Mouse (Mus musculus): Measurements from ENCODE around the gene Irgc1. TPM values are rescaled to one million over a fixed set of nuclear protein-coding genes. Genes with fewer than 3 reads are reported as not detected.

The Irgc1 gene
- total RNA-seq, 2 experiments from 2014 or later, result 0.66 to 0.74 TPM

DNA sequence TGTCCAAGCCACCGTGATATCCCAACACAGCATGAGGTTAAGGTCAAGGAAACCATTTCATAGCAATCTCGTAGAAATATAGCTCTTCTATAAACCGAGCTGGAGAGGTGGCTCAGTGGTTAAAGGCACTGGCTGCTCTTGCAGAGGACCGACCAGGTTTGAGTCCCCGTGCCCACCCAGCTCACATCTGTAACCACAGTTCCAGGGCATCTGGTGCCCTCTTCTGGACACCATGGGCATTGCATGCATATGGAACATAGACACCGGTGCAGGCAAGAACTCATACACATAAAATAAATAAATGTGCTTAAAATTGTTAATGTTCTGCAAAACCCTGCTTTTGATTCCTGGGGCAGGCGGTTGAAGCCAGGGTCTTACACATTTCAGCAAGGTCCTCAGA, 20.8 kb upstream of the Irgc1 start:
- ATAC-seq (ENCODE audit: poor library complexity, severe bottlenecking), result peak; percentile 41; the same call in 1 of the 2 replicates

- no peak for ATAC-seq (ENCODE audit: poor library complexity, severe bottlenecking)
These were observed 20.3 kb upstream of the Irgc1 start for GRCm38 (mm10) chr7:24472442-24472841.

DNA sequence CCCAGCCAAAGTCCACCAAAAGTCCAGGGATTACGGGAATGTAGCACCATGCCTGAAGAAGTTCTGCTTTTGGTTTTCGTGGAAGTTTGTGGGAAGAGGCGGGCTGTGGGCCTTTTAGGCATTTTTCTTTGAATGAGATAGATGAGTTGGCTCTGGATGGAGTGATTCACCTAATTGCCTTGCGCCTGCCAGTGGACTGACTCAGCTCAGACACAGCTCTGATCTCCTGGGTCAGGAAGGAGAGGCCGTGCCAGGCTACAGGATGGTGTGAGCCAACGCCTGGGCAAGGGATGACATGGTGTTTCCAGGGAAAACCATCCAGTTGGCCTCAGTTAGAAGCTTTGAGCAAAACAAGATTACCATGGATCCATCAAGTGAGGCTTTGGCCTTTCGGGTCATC, 18.3 kb upstream of the Irgc1 start:
- ATAC-seq (ENCODE audit: poor library complexity, severe bottlenecking), result no peak

GRCm38 (mm10) chr7:24469126-24469525, 17.0 kb upstream of the Irgc1 start:
- no peak for ATAC-seq (ENCODE audit: poor library complexity, severe bottlenecking)

DNA sequence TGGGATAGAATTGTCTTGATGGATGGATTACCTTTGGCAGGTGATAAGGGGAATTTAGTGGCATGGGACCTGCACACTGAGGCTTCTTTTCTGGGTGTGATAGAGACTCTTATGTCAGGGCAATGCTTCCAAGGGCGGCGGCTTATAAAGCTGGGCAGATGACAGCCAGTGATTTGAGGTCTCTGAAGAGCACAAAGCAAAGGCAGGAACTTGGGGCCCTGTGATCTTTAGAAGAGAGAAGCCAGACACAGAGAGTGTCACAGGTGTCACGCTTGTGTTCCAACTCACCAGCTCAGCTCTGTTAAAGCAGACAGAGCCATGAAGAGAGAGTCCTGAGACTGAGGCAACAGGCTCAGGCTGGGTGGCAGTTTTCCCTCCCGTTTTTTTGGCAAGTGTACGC, 15.8 kb upstream of the Irgc1 start:
- no peak for ATAC-seq (ENCODE audit: poor library complexity, severe bottlenecking)

GRCm38 (mm10) chr7:24466835-24467234, 14.7 kb upstream of the Irgc1 start:
- peak; percentile 39 for ATAC-seq (ENCODE audit: poor library complexity, severe bottlenecking)

DNA sequence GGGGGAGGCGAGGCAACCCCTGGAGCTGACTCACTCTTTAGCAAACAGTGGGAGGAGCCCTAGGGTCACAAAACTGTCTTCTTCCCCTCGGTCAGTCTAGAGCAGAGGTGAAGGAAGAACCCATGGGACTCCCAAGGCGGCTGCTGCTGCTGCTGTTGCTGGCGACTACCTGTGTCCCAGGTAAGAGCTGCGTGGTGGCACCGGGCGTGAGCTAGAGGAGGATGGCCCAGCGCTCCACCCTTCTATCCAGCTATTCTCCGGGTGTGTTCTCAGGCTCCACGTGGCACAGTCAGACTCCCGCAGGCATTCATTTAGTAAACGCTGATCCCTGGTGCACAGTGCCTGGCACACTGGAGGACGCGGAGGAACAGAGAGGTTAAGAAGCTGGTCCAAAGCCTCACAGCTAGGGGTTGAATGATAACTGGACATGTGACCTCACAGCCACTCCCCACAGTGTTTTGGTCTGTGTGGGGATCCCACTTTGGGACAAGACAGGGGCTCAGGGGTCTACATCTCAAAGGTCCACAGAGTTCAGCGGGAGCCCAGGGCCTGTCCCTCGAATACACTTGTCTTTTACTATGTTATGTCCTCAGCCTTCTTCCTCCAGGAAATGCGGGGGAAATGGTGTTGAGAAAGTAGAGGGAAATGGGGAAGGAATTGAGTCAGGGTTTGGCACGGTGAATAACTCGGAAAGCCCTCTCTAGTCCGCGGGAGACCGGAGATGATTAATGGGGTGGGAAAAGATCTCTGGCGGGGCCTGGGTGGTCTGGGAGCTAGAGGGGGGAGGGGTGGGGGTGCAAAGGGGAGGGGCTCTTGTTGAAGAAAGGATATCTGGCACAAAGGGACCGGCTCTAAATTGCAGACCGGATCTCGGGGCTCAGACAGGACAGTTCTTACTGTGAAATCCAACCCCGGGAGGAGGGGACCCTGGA, 10.6 kb upstream of the Irgc1 start, which contains the start of gene Plaur:
TSS of gene Plaur (plus strand) at position 97 of the 932 bp plus-strand sequence.
- peak; percentile 62 for ATAC-seq (ENCODE audit: poor library complexity, severe bottlenecking)

DNA sequence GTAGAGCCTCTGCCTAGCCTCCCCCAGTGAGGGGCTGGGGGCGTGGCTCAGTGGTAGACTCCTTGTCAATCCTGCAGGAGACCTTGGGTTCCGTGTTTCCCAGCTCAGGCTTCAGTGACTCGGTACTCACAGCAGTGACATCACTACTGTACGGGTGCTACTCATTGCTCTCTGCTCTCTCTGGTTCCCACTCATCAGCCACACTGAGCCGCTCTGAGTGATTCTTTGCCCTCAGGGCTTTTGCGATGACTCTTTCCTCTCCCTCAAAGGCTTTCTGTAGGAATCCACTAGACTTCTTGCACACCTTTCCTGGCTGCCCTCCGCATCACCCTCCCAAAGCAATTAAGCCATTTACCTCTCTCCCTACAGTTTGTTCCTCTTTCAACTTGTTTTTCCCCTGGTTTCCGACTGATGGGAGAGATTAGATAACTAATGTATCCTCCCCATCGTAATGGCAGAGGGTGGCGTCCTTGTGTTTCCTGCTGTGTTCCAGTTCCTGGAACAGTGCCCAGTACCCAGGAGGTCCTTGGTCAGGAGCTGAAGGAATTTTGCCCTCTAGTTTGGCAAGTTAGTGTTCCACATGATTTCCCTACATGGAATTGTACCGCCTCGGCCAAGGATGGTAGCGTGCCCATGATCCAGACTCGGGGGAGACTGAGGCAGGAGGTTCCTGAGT, 9.4 kb upstream of the Irgc1 start:
- ATAC-seq (ENCODE audit: poor library complexity, severe bottlenecking), result peak; percentile 15; the same call in 1 of the 2 replicates

DNA sequence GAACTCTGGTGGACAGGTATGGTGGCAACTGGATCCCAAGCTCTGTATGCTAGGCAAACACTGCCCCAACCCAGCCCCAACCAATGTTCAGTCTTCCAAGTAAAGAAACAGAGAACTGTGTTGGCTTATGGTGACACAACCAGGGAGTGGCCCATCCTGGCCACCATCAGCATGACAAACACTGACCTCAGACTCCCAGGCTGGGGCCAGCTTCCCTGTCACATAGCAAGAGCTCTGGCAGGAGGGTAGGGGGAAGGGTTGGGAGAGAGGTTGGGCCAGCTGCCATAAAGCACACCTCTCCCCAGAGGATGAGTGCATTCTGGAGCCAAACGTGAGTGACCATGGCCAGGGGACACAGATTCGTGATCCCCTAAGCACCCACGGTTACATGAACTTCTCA, 7.7 kb upstream of the Irgc1 start:
- peak; percentile 59 for ATAC-seq (ENCODE audit: poor library complexity, severe bottlenecking)

- ATAC-seq (ENCODE audit: poor library complexity, severe bottlenecking), result no peak
These were observed 7.3 kb upstream of the Irgc1 start for GRCm38 (mm10) chr7:24459440-24459839.

- ATAC-seq (ENCODE audit: poor library complexity, severe bottlenecking), result peak; percentile 53
These were observed 5.8 kb upstream of the Irgc1 start for GRCm38 (mm10) chr7:24457726-24458370.

- ATAC-seq (ENCODE audit: poor library complexity, severe bottlenecking), result no peak
These were observed 3.6 kb upstream of the Irgc1 start for GRCm38 (mm10) chr7:24455726-24456125.

DNA sequence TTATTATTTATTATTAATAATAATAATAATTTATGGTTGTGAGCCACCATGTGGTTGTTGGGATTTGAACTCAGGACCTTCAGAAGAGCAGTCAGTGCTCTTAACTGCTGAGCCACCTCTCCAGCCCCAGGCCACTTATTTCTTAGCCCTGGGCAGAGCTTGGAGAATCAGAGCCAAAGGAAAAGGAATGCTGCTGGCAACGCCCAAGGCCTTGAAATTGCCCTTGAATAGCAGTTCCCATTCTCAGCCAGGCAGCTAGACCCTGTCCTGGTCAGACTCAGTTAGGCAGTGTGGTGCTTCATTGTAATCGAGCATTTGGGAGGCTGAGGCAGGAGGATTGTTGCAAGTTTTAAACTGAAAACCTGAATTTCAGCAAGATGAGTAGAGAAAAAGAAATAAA, 2.1 kb upstream of the Irgc1 start:
- no peak for ATAC-seq (ENCODE audit: poor library complexity, severe bottlenecking)

- ATAC-seq (ENCODE audit: poor library complexity, severe bottlenecking), result peak; percentile 80
These were observed 1.5 kb downstream of the Irgc1 start for GRCm38 (mm10) chr7:24450585-24451017.

DNA sequence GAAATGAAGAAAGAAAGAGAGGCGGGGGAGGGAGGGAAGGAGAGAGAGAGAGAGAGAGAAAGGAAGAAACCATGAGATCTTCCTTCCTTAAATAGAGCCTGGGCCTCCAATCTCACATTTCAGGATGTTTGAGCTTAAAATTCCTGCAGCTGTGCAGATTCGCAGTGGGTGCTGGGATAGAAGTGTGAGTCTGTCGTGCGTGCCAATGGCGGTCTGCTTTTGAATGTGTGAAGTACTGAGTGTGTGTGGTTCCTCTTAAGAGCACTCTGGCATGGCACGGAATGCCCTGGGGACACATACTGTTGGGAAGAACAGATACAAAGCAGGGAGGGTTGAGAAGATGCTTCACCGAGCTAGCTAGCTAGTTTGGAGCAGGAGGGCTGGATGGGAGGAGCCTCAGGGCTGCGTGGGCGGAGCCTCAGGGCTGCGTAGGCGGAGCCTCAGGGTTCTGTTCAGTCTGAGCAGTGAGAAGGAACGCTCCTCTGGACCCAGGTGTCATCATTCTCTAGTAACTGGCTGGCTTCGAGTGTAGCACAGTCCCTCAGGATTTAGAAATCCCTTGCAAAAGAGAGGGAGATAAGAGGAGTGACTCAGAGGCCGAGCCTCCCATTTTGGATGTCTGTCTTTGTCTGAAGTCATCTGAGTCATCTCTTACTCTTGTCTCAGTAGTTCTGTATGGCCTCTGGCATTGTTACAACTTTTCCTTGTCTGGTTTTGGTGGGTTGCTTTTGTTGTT, 3.1 kb downstream of the Irgc1 start:
- peak; percentile 33 for ATAC-seq (ENCODE audit: poor library complexity, severe bottlenecking)

- ATAC-seq (ENCODE audit: poor library complexity, severe bottlenecking), result no peak
These were observed 5.3 kb downstream of the Irgc1 start for GRCm38 (mm10) chr7:24446697-24447340.

DNA sequence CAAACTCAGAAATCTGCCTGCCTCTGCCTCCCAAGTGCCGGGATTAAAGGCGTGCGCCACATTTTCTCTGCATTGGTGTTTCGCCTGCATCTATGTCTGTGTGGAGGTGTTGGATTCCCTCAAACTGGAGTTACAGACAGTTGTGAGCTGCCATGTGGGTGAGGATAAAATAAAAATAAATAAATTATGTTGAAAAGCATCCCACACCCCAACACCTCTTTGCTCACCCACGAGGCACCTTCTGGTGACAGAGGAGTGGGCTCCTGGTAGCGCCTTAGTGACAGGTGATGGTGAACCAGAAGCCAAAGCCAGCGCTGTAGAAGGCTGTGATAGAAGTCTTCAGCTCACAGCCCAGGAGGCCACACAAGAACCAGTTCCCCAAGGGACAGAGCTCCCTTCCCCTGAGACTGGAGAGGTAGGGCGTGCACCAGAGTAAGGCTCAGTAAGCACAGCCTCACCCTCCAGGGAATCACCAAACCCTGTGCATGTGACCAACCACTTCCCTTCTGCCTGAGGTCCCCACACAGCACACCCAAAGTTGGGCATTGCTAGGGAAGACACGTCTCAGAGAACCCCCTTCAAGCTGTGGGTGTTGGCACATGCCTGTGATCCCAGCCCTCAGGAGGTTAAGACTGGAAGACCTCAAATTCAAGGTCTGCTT, 6.7 kb downstream of the Irgc1 start:
- peak; percentile 57 for ATAC-seq (ENCODE audit: poor library complexity, severe bottlenecking)

- peak; percentile 79 for ATAC-seq (ENCODE audit: poor library complexity, severe bottlenecking)
These were observed 9.8 kb downstream of the Irgc1 start for GRCm38 (mm10) chr7:24442313-24442712.

DNA sequence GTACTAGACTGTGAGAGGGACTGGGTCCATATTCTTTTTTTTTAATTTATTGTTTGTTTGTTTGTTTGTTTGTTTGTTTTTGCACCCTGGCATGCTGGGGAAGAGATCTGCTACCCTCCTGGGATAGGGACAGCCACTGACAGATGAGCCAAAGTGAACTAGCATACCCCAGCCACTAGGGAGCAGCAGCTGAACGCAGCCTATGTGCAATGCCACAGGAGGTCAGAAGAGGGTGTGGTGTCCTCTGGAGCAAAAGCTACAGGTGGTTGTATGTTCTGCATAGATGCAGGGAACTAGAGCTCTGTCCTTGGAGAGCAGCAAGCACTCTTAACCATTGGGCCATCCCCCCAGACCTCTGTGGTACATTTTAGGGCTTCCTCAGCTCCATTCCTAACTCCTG, 10.3 kb downstream of the Irgc1 start:
- ATAC-seq (ENCODE audit: poor library complexity, severe bottlenecking), result peak; percentile 81

DNA sequence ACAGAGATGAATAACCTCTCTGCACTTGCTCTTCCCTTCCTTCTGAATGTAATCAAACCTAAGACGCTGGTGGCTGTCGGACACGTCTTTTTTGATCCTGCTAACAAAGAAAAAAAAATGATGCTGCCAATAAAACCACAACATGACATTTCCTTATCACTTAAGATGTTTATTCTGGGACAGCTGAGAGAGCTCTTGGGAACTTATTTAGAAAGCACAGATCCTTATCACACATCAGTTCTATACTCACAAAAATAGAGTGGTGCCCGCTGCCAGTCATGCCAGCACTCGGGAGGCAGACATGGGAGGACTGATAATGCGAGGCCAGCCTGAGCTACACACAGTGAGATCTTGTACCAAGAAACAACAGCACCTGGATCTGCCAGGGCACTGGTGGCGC, 12.2 kb downstream of the Irgc1 start:
- ATAC-seq (ENCODE audit: poor library complexity, severe bottlenecking), result no peak
